Mouse (Mus musculus) thymus, postnatal 0 days (tissue): Measurements from ENCODE around the gene Tex35. TPM values are rescaled to one million over a fixed set of nuclear protein-coding genes. Genes with fewer than 3 reads are reported as not detected.

Source experiments
- DNase-seq: peaks from one replicate; pipeline ENCODE4 v3.0.0-alpha.2; 2015; ENCODE audit warnings: low spot score
- polyA plus RNA-seq: library from polyadenylated mRNA; unstranded; fragments of >200 nt; fragmentation: Nextera tagmentation; extraction: Ambion mirVana; gene quantifications from 2 replicates; pipeline ENCODE4 v1.2.1, GENCODE M21; 2015

Tex35 gene
- polyA plus RNA-seq, 1 experiment from 2014 or later, result not detected

- DNase-seq, result no peak
Measured at GRCm38 (mm10) chr1:157055288-157055831, 53.1 kb downstream of the Tex35 start.

GRCm38 (mm10) chr1:157054659-157055058 lies 53.8 kb downstream of the Tex35 start:
- DNase-seq, result no peak

- no peak for DNase-seq
Measured at GRCm38 (mm10) chr1:157049886-157050285, 58.6 kb downstream of the Tex35 start.

Other genes starting within 250 kb of the Tex35 start
- 109 and 131 TPM in 2 replicates for gene Ralgps2, start 169.1 kb downstream of the Tex35 start, polyA plus RNA-seq